Mouse (Mus musculus): ENCODE data around the gene Tfcp2.

The Tfcp2 gene

GRCm38 (mm10) chr15:100478925-100479324 is 72.9 kb downstream of the Tfcp2 start:
- DNase-seq: no peak

- DNase-seq: no peak
Observed at GRCm38 (mm10) chr15:100478351-100478750, 73.5 kb downstream of the Tfcp2 start.

- DNase-seq: no peak
Observed at GRCm38 (mm10) chr15:100473926-100474503, 77.8 kb downstream of the Tfcp2 start.

DNA sequence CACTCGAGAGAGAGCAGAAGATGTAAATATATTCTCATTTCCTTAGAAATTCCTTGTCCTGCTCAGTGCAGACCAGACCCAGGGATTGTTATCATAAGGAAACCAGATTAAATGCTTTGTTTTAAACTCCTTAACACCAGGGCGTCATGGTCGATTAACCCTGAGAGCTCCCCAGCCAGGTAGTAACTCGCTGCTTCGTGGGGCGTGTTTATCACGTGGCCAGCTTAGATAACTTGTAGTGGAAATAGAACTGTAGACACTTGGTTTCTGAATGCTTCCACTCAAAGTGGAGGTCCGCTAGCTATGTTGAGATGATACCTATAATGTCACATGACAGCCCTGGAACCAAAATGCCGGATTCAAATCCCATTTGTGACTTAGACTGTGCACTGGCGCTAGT is 81.8 kb downstream of the Tfcp2 start:
- peak; percentile 47 for DNase-seq

- DNase-seq: no peak
Observed at GRCm38 (mm10) chr15:100469189-100469545, 82.6 kb downstream of the Tfcp2 start.

DNA sequence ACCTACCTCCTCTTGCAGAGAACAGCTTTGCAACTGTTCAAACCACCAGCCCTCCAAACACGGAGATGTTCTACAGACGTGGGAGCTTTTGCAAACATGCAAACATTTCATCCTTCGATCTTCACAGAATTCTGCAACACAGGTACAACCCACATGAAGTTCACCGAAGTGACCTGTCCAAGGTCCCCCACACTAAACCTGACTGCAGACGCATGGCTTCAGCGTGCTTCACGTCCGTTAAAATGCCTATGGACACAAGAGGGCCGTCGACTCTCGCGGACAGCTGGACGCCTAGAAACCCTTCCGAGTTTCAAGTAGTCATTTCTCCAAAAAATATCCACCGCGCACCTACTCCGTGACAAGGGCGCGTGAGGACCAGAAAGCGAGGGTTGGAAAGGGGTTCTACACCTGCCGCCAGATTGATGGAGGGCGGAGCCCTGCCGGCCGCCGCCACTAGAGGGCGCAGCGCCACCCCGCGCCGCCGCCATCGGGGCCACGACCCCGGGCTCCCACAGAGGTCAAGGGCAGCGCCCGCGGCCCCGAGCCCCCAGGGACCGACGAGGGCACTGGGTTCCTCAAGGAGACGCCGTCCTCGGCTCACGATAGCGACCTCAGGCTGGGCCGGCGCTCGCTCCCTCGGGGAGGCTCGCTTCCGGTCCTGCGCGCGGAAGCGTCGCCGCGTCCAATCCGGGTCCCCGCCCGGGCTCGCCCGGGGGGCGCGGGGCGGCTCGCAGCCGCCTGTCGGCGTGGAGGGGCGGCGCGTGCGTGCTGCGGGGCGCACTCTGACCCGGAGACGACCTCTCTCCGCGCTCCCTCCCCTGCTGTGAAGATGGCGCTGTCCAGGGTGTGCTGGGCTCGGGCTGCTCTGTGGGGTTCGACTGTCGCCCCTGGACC is 83.3 kb downstream of the Tfcp2 start, which contains the start of gene Letmd1:
Gene Letmd1, plus strand, starts transcription at position 729 of the 894 bp plus-strand sequence.
- DNase-seq: peak; percentile 95

- DNase-seq: no peak
Observed at GRCm38 (mm10) chr15:100467738-100468137, 84.1 kb downstream of the Tfcp2 start.

GRCm38 (mm10) chr15:100465432-100465831 is 86.4 kb downstream of the Tfcp2 start:
- DNase-seq: no peak

DNA sequence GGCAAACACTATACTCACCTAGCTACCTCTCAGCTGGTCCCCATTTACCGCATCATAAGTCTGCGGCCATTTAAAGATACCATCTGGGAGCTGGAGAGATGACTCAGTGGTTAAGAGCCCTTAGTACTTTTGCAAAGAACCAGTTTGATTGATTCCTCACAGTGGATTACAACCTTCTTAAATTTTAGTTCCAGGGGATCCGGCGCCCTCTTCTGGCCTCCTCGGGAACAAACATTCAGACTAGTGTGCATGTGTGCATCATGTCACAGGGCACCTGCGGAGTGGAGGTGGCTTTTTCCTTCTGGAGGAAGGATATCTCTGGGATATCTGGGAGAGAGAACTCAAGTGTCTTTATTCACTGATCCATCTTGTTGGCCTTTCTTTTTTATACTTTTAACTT is 88.1 kb downstream of the Tfcp2 start:
- peak; percentile 84 for DNase-seq

GRCm38 (mm10) chr15:100462086-100462485 is 89.7 kb downstream of the Tfcp2 start:
- peak; percentile 86 for DNase-seq

DNA sequence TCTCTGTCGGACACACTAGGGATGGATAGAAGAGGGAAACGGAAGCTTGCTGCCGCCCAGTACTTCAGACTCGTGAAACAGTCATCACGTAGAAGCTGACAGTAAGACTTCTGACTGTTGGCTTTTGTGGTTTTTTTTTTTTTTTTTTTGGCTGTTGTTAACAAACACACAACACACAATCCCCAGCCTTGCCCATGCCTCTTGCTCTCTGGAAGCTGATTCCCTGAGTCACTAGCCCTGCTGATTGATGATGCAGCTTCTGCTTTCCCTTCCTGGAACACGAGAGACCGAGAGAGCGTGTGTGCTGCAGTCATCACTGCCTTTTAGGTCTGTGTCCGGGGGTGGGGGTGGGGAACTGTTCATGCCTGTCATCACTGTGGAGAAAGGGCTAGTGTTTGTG is 90.2 kb downstream of the Tfcp2 start:
- DNase-seq: no peak

GRCm38 (mm10) chr15:100460942-100461341 is 90.9 kb downstream of the Tfcp2 start:
- peak; percentile 64 for DNase-seq

DNA sequence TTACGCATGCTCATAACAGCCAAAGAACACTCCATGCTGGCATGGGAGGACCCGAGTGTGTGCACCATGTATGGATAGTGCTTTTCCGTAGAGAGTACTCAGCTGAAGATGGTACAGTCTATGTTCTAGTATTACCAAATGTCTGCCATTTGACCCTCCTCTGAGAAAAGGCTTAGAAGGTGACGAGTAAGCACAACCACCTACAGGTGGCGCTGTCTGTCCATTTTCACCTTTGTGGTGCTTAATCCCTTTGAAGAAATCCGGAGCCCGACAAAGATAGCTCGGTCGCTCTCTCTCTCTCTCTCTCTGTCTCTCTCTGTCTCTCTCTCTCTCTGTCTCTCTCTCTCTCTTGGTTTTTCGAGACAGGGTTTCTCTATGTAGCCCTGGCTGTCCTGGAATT is 93.8 kb downstream of the Tfcp2 start:
- DNase-seq: peak; percentile 73

DNA sequence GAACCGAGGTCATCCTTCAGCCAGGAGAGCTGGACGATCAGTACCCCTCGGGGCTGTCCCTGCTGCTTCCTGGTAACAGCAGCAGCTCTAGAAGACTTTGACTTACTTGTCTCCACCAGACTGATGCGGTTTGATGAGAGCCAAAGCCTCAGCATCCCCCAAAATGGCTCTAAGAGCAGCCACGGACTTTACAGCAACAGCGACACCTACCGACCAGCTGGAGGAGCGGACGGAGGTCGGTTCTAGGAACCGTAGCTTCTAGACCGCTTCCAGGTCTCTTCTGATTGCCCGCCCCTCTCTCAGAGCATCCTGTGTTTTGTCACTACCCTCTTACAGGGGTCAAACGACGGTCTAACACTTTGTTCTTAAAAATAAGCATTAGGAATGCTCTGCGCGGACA is 94.5 kb downstream of the Tfcp2 start:
- DNase-seq: peak; percentile 71

DNA sequence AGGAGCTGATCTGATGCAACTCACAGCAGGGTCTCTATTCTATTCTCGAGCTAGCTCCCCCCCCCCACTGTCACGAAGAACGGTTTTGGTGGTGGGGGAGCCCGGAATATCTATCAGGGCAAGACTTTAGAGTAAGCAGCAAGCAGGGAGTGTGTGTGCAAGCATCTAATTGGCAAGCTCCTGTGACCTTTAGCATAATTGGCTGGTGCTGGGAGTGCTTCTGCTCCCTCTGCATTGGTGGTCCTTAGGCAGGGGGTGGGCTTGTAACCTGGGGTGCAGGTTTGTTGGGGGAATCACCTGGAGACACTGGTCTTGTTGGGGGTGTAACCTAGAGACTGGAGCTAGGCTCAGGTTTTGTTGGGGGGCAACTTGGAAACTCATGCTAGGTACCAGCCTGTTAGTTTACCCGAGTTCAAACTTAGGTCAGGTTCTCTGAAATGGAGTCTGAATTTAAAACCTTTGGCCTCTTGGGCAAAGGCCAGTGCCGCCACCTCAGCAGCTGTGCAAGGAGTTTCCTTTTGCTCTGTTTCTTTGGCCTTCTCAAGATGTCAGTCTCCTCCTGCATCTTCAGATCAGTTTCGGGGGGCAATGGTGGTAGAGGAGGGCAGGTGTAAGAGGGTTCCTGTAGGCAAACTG is 95.3 kb downstream of the Tfcp2 start:
- peak; percentile 81 for DNase-seq

GRCm38 (mm10) chr15:100452486-100452885 is 99.3 kb downstream of the Tfcp2 start:
- no peak for DNase-seq

GRCm38 (mm10) chr15:100451245-100451644 is 100.6 kb downstream of the Tfcp2 start:
- peak; percentile 49 for DNase-seq

GRCm38 (mm10) chr15:100449495-100449894 is 102.3 kb downstream of the Tfcp2 start:
- DNase-seq: no peak

- DNase-seq: no peak
Observed at GRCm38 (mm10) chr15:100448572-100448971, 103.2 kb downstream of the Tfcp2 start.
